In genomic region chr6:100670880-100671344, GRCm38 (mm10) we compare ENCODE assay signal across 8 mouse cellular contexts. TPM values are rescaled to one million over a fixed set of nuclear protein-coding genes. Genes with fewer than 3 reads are reported as not detected.
DNase-seq lines count a peak whose midpoint lies in the region; ATAC-seq lines count a peak whose summit lies in the region.

TSS of gene Shq1 (minus strand) at chr6:100671157.

- no peak within 1 kb of the TSS for H3K27ac ChIP-seq in hindbrain, embryonic 12.5 days

- no peaks in the 10 kb centered on the region for H3K27me3 ChIP-seq in hindbrain, embryonic 12.5 days

- peak within 1 kb of the TSS; percentile 92 for H3K4me2 ChIP-seq in hindbrain, embryonic 12.5 days (replicated peaks)

- peaks cover 10% of the 10 kb centered on the region for H3K4me1 ChIP-seq in hindbrain, embryonic 12.5 days

- no peaks in the 10 kb centered on the region for H3K36me3 ChIP-seq in hindbrain, embryonic 12.5 days

- H3K9ac ChIP-seq in hindbrain, embryonic 12.5 days, result peak within 1 kb of the TSS; percentile 66

- WGBS in hindbrain, embryonic 12.5 days, result under 1% methylated on average over 49 of the region's 49 CpGs

- peak within 1 kb of the TSS; percentile 90 for H3K4me3 ChIP-seq in hindbrain, embryonic 12.5 days

- DNase-seq in NIH3T3 (ENCODE audit: low read depth), result peak; percentile 96
- DNase-seq in cerebellum, postnatal 10 days, result peak; percentile 92 to 94
- peak; percentile 72 to 82 for DNase-seq in frontal cortex, postnatal 10 days (ENCODE audit: low spot score in 2 of 2)
- peak; percentile 79 to 89 for DNase-seq in layer of hippocampus, postnatal 14 days (ENCODE audit: low spot score in 2 of 2)
- peak; percentile 91 for DNase-seq in lung, postnatal 14 days
- peak; percentile 73 for DNase-seq in retina, adult 2 months (ENCODE audit: low read depth, low spot score)
- DNase-seq in thymus, postnatal 36 days, result peak; percentile 85 to 86

- peak; percentile 93 for ATAC-seq in hindbrain, embryonic 12.5 days (ENCODE audit: low FRiP score)

- no peaks in the 10 kb centered on the region for H3K9me3 ChIP-seq in hindbrain, embryonic 12.5 days (replicated peaks)

RNA-seq across cellular contexts. Expression of gene Shq1, which starts in this region (rescaled TPM):
- 13.6 and 16.3 TPM in 2 replicates for polyA plus RNA-seq in hindbrain, embryonic 12.5 days (2016; fragmentation: Nextera tagmentation; extraction: Ambion mirVana)
- total RNA-seq in layer of hippocampus, postnatal 14 days (2021), result 1 to 10 TPM; 6.1 to 6.6 TPM
